Mouse (Mus musculus): ENCODE data around the gene Tatdn2. TPM values are rescaled to one million over a fixed set of nuclear protein-coding genes. Genes with fewer than 3 reads are reported as not detected.

Gene Tatdn2
- polyA plus RNA-seq, 1 experiment from 2014 or later: 0.87 TPM

GRCm38 (mm10) chr6:113717541-113717940, 20.7 kb downstream of the Tatdn2 start:
- no peaks in the 10 kb centered on the region for H3K9me3 ChIP-seq (replicated peaks)
- no peaks in the 10 kb centered on the region for H3K27me3 ChIP-seq (replicated peaks)
- H3K4me3 ChIP-seq: no peak overlapping the region
- no peak overlapping the region for H3K9ac ChIP-seq
- no peaks in the 10 kb centered on the region for H3K4me1 ChIP-seq (replicated peaks)
- H3K27ac ChIP-seq (ENCODE audit: poor library complexity, severe bottlenecking): no peak overlapping the region
- no peak overlapping the region for H3K4me2 ChIP-seq
- no peak for ATAC-seq (ENCODE audit: insufficient number of reproducible peaks, low FRiP score)
- peaks cover 91% of the 10 kb centered on the region for H3K36me3 ChIP-seq
- 84% methylated on average over 3 of the region's 3 CpGs for WGBS

GRCm38 (mm10) chr6:113719878-113720277, 23.0 kb downstream of the Tatdn2 start, which contains the start of gene Ghrl:
TSS of gene Ghrl (minus strand) at chr6:113719880.
- H3K36me3 ChIP-seq: peaks cover 82% of the 10 kb centered on the region

GRCm38 (mm10) chr6:113721061-113721460, 24.2 kb downstream of the Tatdn2 start:
- H3K4me3 ChIP-seq: no peak overlapping the region
- H3K27ac ChIP-seq (ENCODE audit: poor library complexity, severe bottlenecking): no peak overlapping the region
- H3K9me3 ChIP-seq (replicated peaks): no peaks in the 10 kb centered on the region
- no peak overlapping the region for H3K9ac ChIP-seq
- H3K4me2 ChIP-seq: no peak overlapping the region
- H3K27me3 ChIP-seq (replicated peaks): no peaks in the 10 kb centered on the region
- no peak for ATAC-seq (ENCODE audit: insufficient number of reproducible peaks, low FRiP score)
- WGBS: 79% methylated on average over 4 of the region's 4 CpGs
- no peaks in the 10 kb centered on the region for H3K4me1 ChIP-seq (replicated peaks)
- H3K36me3 ChIP-seq: peaks cover 79% of the 10 kb centered on the region

More at GRCm38 (mm10) chr6:113719878-113720277, 23.0 kb downstream of the Tatdn2 start, which contains the start of gene Ghrl:
- H3K4me3 ChIP-seq: no peak within 1 kb of the TSS
- H3K4me1 ChIP-seq (replicated peaks): no peaks in the 10 kb centered on the region
- no peaks in the 10 kb centered on the region for H3K27me3 ChIP-seq (replicated peaks)
- H3K9me3 ChIP-seq (replicated peaks): no peaks in the 10 kb centered on the region
- no peak for ATAC-seq (ENCODE audit: insufficient number of reproducible peaks, low FRiP score)
- H3K4me2 ChIP-seq: no peak within 1 kb of the TSS
- 86% methylated on average over 3 of the region's 3 CpGs for WGBS
- no peak within 1 kb of the TSS for H3K9ac ChIP-seq
- H3K27ac ChIP-seq (ENCODE audit: poor library complexity, severe bottlenecking): no peak within 1 kb of the TSS

- H3K36me3 ChIP-seq: peaks cover 89% of the 10 kb centered on the region
- WGBS: 88% methylated on average over 7 of the region's 7 CpGs
- no peaks in the 10 kb centered on the region for H3K4me1 ChIP-seq (replicated peaks)
- H3K4me2 ChIP-seq: no peak overlapping the region
- H3K9ac ChIP-seq: no peak overlapping the region
- no peak overlapping the region for H3K27ac ChIP-seq (ENCODE audit: poor library complexity, severe bottlenecking)
- H3K27me3 ChIP-seq (replicated peaks): no peaks in the 10 kb centered on the region
- H3K9me3 ChIP-seq (replicated peaks): no peaks in the 10 kb centered on the region
- H3K4me3 ChIP-seq: no peak overlapping the region
- ATAC-seq (ENCODE audit: insufficient number of reproducible peaks, low FRiP score): no peak
Observed at GRCm38 (mm10) chr6:113728181-113728580, 31.3 kb downstream of the Tatdn2 start.

- Histone ChIP-seq H3K4me2 (no peak overlapping the region), H3K4me3 (no peak overlapping the region), H3K27me3 (replicated peaks) (no peaks in the 10 kb centered on the region), H3K36me3 (peaks cover 95% of the 10 kb centered on the region), H3K9me3 (replicated peaks) (no peaks in the 10 kb centered on the region), H3K4me1 (replicated peaks) (no peaks in the 10 kb centered on the region), H3K9ac (no peak overlapping the region), H3K27ac (ENCODE audit: poor library complexity, severe bottlenecking) (no peak overlapping the region)
- WGBS: 89% methylated on average over 3 of the region's 3 CpGs
- ATAC-seq (ENCODE audit: insufficient number of reproducible peaks, low FRiP score): no peak
Observed at GRCm38 (mm10) chr6:113731296-113731695, 34.4 kb downstream of the Tatdn2 start.

GRCm38 (mm10) chr6:113737318-113738046, 40.6 kb downstream of the Tatdn2 start:
- no peak overlapping the region for H3K4me3 ChIP-seq
- peaks cover 11% of the 10 kb centered on the region for H3K4me1 ChIP-seq (replicated peaks)
- peaks cover 56% of the 10 kb centered on the region for H3K36me3 ChIP-seq
- H3K4me2 ChIP-seq: no peak overlapping the region
- no peak overlapping the region for H3K9ac ChIP-seq
- H3K9me3 ChIP-seq (replicated peaks): no peaks in the 10 kb centered on the region
- no peaks in the 10 kb centered on the region for H3K27me3 ChIP-seq (replicated peaks)
- no peak for ATAC-seq (ENCODE audit: insufficient number of reproducible peaks, low FRiP score)
- no peak overlapping the region for H3K27ac ChIP-seq (ENCODE audit: poor library complexity, severe bottlenecking)
- WGBS: 80% methylated on average over 9 of the region's 9 CpGs

GRCm38 (mm10) chr6:113740236-113741217, 43.7 kb downstream of the Tatdn2 start, which contains the start of gene Sec13:
TSS of gene Sec13 (minus strand) at chr6:113740743.
- ATAC-seq (ENCODE audit: insufficient number of reproducible peaks, low FRiP score): peak; percentile 83
- H3K4me3 ChIP-seq: peak within 1 kb of the TSS; percentile 84

GRCm38 (mm10) chr6:113741425-113741824, 44.6 kb downstream of the Tatdn2 start:
- no peak overlapping the region for H3K4me2 ChIP-seq
- peaks cover 20% of the 10 kb centered on the region for H3K36me3 ChIP-seq
- H3K4me1 ChIP-seq (replicated peaks): peaks cover 11% of the 10 kb centered on the region
- no peak overlapping the region for H3K9ac ChIP-seq
- no peak for ATAC-seq (ENCODE audit: insufficient number of reproducible peaks, low FRiP score)
- H3K27me3 ChIP-seq (replicated peaks): peaks cover 15% of the 10 kb centered on the region; the same call in 1 of the 2 replicates
- H3K4me3 ChIP-seq: no peak overlapping the region
- WGBS: 53% methylated on average over 2 of the region's 2 CpGs
- no peak overlapping the region for H3K27ac ChIP-seq (ENCODE audit: poor library complexity, severe bottlenecking)
- H3K9me3 ChIP-seq (replicated peaks): no peaks in the 10 kb centered on the region

More at GRCm38 (mm10) chr6:113740236-113741217, 43.7 kb downstream of the Tatdn2 start, which contains the start of gene Sec13:
- H3K4me2 ChIP-seq: peak within 1 kb of the TSS; percentile 93
- H3K4me1 ChIP-seq (replicated peaks): peaks cover 11% of the 10 kb centered on the region
- no peaks in the 10 kb centered on the region for H3K9me3 ChIP-seq (replicated peaks)
- H3K9ac ChIP-seq: peak within 1 kb of the TSS; percentile 96
- H3K27ac ChIP-seq (ENCODE audit: poor library complexity, severe bottlenecking): peak within 1 kb of the TSS; percentile 56; the same call in 1 of the 2 replicates
- WGBS: 7% methylated on average over 41 of the region's 41 CpGs
- H3K36me3 ChIP-seq: peaks cover 29% of the 10 kb centered on the region
- peaks cover 7% of the 10 kb centered on the region; the same call in 1 of the 2 replicates for H3K27me3 ChIP-seq (replicated peaks)

GRCm38 (mm10) chr6:113742321-113742720, 45.5 kb downstream of the Tatdn2 start:
- peaks cover 18% of the 10 kb centered on the region for H3K27me3 ChIP-seq (replicated peaks)
- H3K4me2 ChIP-seq: no peak overlapping the region
- peaks cover 11% of the 10 kb centered on the region for H3K4me1 ChIP-seq (replicated peaks)
- H3K9ac ChIP-seq: no peak overlapping the region
- peaks cover 13% of the 10 kb centered on the region for H3K36me3 ChIP-seq
- no peak overlapping the region for H3K4me3 ChIP-seq
- H3K27ac ChIP-seq (ENCODE audit: poor library complexity, severe bottlenecking): no peak overlapping the region
- WGBS: 48% methylated on average over 1 of the region's 1 CpGs
- no peaks in the 10 kb centered on the region for H3K9me3 ChIP-seq (replicated peaks)
- ATAC-seq (ENCODE audit: insufficient number of reproducible peaks, low FRiP score): no peak

- H3K9me3 ChIP-seq (replicated peaks): no peaks in the 10 kb centered on the region
- H3K27ac ChIP-seq (ENCODE audit: poor library complexity, severe bottlenecking): no peak overlapping the region
- WGBS: 42% methylated on average over 1 of the region's 1 CpGs
- no peak overlapping the region for H3K4me2 ChIP-seq
- H3K4me1 ChIP-seq (replicated peaks): peaks cover 11% of the 10 kb centered on the region
- H3K36me3 ChIP-seq: peaks cover 5% of the 10 kb centered on the region
- no peak overlapping the region for H3K4me3 ChIP-seq
- H3K27me3 ChIP-seq (replicated peaks): peaks cover 24% of the 10 kb centered on the region
- ATAC-seq (ENCODE audit: insufficient number of reproducible peaks, low FRiP score): no peak
- H3K9ac ChIP-seq: no peak overlapping the region
Observed at GRCm38 (mm10) chr6:113743111-113743510, 46.3 kb downstream of the Tatdn2 start.

GRCm38 (mm10) chr6:113745117-113745516, 48.3 kb downstream of the Tatdn2 start:
- H3K4me3 ChIP-seq: no peak overlapping the region
- no peak overlapping the region for H3K4me2 ChIP-seq
- peaks cover 44% of the 10 kb centered on the region for H3K27me3 ChIP-seq (replicated peaks)
- no peaks in the 10 kb centered on the region for H3K9me3 ChIP-seq (replicated peaks)
- no peak overlapping the region for H3K27ac ChIP-seq (ENCODE audit: poor library complexity, severe bottlenecking)
- no peak for ATAC-seq (ENCODE audit: insufficient number of reproducible peaks, low FRiP score)
- no peaks in the 10 kb centered on the region for H3K36me3 ChIP-seq
- peaks cover 3% of the 10 kb centered on the region; the same call in 1 of the 2 replicates for H3K4me1 ChIP-seq (replicated peaks)
- H3K9ac ChIP-seq: no peak overlapping the region
